Mouse (Mus musculus) layer of hippocampus, adult 9-11 months (tissue): ENCODE measurements around the gene H2-T23.

ENCODE experiments used
- DNase-seq: peaks from one replicate; pipeline ENCODE4 v3.0.0; 2022

The H2-T23 gene

DNA sequence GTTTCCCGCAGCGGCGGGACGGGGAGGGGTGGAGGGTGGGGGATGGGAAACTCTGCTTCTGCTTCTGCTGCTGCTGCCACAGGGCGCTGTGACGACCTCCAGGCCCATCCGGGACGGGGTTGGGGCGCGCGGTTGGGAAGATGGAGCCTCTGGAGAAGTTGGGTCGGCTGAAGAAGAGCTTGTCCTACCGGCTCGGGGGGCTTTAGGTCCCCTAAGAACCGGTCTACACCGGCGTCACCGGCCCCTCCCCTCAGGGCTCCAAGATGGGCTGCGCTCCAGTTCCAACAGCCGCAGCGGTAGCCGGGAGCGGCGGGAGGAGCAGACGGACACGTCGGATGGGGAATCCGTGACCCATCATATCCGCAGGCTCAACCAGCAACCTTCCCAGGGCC, 52.3 kb downstream of the H2-T23 start:
- DNase-seq: peak; percentile 51
